Mouse (Mus musculus) left cerebral cortex, adult 9 months (tissue): ENCODE measurements around the gene Plcl2.

Experiments
- DNase-seq, 2 experiments: peaks; one replicate each; pipeline ENCODE4 v3.0.0; 2022; ENCODE audit warnings: low spot score in 2 of 2

The Plcl2 gene

DNA sequence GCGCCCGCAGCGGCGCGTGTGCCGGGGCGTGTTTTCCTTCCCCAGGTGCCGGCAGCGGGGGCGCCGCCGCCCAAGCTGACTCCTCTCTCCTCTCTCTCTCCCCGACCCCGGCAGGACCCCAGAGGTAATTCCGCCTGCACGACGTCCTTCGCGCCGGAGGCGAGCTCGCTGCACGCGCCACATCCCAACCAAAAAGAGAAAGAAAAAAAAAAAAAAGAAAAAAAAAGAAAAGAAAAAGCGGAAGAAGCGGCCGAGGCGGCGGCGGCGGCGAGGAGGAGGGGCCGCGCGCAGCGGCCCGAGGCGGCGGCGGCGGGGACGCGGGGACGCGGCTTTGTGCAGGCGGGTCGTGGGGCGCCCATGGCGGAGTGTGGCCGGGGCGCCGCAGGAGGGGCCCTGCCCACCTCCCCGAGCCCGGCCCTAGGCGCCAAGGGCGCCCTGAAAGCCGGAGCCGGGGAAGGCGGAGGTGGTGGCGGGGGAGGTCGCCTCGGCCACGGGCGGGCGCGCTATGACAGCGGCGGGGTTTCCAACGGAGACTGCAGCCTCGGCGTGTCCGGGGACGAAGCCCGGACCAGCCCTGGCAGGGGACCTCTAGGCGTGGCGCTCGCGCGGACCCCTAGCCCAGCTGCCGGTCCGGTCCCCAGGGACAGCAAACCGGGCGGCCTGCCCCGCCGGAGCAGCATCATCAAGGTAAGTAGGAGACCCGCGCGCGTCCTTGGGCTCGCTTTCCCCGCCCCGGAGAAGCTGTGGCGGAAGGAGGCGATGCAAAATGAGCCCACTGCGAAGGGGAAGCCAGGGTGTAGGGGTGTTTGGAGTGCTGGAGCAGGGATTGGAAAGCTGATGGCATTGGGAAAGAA is at the start of gene Plcl2:
Gene Plcl2, plus strand, starts transcription at position 153 of the 854 bp plus-strand sequence.
- peak in 1 of 2 experiments; percentile 41 for DNase-seq

DNA sequence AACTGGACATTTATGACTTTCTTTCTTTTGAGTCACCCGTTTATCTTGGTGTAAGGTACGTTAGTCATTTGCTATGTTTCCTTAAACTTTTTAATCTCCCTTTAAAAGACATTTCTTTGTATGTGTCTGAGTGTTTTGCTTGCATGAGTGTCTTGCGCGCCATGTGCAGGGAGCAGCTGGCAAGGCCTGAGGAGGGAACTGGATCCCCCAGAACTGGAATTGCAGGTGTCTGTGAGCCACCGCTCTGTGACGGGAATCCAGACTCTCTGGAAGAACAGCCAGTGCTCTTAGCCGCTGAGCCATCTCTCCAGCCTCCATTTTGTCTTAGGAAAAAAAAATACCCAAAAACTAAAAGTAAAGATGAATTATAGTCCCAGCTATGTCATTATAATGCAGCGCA is 48.9 kb upstream of the Plcl2 start:
- no peak for DNase-seq

DNA sequence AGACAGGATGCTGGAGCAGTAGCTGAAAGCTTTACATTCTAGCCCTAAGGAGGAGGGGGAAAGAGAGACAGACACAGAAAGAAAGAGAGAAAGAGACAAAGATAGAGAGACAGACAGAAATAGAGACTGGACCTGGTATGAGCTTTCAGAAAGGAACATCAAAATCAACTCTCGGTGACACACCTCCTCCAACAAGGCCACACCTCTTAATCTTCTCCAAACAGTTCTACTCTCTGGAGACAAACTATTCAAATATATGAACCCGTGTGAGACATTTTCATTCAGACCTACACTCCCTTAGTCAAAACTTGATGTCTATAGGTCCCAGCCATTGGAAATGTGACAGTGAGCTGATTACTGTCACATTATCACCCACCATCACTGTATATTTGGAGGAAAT is 41.8 kb upstream of the Plcl2 start:
- no peak for DNase-seq

DNA sequence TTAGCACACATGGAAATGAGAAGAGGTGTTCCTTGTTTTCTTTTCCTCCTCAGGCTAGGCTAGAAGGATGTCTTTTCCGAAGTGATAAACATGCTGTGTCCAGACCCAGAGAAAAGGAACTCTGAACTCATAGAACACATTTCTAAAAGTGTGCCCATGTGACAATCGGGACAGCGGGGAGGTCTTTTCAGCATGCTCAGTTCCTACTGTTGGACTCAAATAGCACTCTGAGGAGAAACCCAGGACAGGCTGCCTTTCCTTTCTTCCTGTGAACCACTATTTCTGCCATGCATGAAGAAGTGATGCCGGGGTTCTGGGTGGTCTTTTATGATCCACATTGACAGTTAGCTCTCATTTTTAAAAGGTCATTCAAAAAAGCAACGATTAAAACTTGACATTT is 40.1 kb upstream of the Plcl2 start:
- no peak for DNase-seq

DNA sequence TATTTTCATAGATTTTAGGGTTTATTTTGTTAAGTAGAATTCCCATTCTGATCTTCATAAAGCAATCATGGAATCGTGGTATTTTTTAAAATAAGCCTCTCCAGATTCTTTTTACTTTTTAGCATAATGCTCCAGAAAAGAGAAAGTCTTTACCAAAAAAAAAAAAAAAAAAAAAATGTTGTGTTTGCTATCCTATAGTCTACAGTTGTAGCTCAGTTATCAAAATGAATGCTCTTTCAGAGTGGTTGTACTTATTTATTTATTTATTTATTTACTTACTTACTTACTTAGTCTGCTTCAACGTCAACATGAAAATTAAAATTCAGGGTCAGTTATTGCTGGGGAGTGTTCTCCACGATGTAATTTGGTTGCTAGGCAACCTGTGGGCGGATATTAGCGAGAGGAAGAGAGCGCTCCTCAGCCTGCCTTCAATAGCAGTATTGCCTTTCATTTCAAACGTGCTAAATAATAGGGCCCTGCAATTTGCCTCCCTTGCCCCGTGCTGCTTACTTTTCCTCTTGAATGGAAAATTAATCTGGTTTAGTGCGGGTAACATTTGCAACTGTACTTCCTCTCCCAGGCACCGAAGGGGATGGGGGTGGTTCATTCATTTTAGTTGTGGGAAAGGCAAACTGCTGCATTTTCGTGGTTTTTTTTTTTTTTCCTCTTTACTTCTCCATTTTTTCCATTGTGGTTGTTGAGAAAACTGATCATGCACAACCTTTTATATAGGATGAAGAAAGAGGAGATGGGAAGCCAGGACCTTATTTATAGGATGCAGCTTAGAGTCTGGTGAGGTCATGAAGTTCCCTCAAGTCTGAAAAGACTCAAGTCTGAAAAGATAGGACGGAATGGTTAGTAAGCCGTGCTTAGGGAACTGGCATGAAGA is 39.4 kb upstream of the Plcl2 start:
- peak; percentile 38 to 58 for DNase-seq

DNA sequence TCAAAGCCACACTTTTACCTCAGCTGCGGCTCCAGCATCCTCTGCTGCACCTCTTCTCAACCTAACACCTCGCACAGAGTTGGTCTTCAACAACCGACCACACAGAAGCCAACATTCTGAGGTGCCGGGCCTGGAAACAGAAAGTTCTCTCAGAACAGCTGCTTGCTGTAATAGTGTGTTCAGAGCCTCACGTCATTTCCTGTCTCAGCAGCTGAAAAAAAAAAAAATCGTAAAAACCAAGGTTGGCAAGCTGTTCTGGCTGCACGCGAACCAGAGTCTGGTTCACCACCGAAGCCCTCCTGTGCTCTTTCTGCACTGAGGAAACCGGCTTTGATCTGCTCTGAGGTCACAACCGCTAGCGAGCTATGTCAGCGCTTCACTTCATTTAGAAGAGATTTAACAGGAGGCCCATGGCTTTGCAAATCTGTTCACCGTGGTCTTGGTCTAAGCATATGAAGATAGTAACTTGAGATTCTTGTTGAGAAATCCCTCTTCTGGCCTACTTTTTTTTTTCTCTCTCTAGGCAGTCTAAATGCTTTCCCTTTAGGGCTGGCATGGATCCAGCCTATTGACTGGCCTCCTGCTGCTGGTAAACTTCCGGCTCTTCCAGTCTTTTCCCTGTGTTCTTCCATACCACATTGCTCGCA is 38.6 kb upstream of the Plcl2 start:
- peak in 1 of 2 experiments; percentile 52 for DNase-seq

DNA sequence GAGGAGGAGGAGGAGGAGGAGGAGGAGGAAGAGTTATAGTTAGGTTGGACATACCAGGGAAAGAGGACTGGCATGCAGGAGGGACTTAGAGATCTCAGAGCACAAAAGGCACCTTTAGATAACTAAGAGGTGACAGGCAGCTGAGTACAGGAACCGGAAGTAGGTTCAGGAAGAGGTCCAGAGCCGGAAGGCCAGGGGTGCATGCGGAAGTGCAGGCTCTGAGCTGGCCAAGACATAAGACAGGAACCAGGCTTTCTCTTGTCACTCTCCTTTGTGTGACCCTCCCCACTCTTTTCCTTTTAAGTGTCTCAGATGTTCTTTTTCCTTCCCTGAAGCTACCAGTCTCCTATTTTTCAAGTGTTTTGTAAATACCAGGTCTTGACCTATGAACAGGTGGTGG is 38.0 kb upstream of the Plcl2 start:
- DNase-seq: no peak

DNA sequence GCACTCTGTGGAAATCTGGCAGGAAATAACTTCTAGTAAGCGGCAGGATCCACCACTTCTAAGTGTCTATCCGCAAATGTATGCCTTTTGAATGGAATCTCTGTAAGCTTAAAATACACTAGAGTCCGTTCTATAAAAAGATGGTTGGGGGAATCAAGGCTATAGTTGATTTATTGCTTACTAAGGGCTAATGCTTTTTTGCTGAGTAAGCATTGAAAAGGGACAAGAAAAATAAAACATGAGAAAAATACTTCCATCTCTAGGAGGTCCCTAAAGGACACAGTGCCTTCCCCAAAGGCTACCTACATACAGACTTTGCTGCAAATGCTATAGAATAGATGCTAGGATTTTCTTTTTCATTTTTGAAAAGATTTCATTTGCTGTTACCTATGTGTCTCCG is 31.9 kb upstream of the Plcl2 start:
- DNase-seq: no peak

DNA sequence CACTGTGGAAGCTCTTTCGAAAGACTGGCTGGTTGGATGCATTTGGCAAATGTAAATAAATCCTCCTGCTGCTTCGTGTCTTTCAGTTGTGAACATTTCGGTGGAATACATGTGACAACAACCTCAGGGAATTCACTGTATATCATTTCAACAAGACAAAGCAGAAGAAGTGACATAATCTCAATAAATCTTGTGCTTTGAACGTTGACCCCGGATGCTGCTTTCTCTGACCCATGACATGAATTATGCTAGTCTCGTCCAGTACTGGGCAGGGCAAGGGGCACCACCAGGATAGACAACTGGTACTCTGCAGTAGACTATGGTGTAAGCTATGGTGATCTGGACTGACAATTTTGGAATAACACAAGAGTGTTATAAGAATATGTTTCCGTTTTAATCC is 28.3 kb upstream of the Plcl2 start:
- no peak for DNase-seq

DNA sequence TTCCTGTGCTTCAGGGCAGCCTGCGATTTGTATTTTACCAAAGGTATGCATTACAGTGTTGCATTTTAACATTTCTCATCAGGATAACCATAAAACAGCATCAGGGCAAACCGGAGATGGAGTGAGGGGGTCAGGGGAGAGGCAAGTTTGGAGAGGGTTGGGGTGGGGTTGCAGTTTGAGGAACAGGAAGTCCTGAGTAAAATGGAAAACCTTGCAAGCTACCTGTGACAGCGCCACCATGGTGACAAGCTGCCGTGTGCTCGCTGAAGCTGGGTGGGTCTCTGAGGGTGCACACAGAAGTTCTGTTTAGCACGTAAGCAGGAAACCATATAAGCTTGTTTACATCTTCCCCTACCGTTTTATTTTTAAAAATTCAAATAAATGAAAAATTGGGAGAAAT is 25.5 kb upstream of the Plcl2 start:
- DNase-seq: no peak

DNA sequence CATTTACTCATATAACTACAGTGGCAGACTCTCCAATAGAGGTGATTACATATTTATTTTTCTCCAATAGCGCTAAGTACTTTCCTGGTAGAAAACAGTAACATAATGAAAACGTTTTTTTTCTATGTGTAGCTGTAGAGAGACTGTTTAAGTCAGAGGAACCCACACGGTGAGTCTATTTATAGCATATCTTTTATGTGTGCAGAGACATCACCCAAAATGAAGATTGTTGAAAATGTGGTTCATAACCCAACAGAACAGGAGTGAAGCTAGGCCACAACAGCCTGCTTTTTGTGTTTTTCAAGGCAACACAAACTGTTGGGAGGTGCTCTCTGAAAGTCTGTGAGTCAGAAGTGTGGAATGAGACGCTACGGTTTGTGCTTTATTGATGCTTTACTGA is 24.2 kb upstream of the Plcl2 start:
- no peak for DNase-seq

DNA sequence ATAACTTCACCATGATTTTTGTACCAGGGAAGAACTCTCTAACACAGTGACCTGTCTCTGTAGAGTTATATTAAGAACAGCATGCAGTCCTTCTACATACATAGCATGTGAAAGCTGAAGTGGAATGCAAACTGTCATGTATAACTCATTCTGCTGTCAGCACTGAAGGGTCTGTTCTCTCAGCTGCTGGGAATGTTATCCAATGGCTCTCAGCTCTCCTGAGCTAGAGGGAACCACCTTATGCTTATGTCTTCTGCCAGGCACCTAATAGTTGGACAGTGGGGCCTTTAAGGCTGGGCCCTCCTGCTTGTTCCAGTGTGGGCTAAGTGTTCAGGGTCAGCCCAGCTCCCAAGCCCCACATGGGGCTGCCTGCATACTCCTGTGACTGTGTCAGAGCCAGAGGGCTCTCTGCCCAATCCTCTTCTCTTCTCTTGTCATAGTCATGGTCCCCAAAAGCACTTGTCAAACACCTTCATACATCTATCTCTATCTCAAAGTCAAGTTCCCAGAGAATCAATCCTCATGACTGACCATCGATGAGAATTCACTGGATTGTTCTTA is 22.1 kb upstream of the Plcl2 start:
- DNase-seq: no peak

DNA sequence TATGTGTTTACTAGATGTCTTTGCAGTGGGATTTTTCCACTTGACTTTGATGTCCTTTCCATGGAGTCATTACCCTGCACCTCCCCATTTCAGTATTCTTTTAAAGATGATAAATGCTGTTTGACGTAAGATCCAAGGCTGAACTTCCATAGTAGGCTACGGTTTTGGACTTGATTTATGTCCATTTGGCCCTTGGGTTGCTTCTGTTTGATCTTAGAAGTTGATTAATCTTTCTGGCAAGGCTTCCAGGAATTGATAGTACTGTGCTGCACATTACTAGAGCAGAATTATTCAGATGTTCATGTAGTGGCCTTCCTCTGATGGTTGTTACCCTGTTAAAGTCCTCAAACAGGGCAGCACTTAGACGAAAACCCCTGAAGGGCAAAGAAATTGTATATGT is 21.5 kb upstream of the Plcl2 start:
- no peak for DNase-seq

DNA sequence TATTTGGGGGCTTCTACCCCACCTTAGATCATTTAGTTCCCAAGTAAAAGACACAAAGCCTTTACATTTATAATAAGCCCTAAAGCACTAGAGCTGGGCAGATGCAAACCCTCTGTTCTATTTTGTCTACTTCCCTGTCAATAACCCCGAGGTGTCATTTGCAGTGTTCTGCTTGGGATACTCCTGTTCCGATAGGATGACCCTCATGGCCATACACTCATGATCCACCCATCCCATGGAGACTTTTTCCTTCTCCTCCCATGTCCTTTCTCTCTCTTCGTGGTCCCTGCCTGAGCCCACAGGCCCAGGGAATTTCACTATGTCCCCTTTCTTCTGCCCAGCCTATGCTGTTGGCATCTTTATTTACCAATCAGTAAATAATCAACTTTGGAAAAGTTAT is 20.8 kb upstream of the Plcl2 start:
- DNase-seq: no peak

DNA sequence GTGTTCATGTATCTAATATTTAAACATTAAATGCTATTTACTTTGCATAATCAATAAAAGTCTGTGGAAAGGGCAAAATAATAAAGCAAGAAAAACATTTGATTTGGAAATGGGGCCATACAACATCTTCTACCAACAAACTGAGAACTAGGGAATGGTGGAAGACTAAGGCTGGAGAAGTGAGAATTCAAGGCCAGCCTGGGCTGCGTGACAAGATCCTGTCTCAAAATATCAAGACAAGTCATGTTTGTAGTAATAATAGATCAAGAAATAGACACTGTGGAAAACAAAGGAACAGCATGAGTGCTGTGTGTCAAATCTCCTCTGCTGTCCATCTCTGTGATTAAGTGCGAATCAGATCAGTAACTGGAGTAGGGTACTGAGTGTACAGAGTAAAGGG is 20.3 kb upstream of the Plcl2 start:
- DNase-seq: no peak

DNA sequence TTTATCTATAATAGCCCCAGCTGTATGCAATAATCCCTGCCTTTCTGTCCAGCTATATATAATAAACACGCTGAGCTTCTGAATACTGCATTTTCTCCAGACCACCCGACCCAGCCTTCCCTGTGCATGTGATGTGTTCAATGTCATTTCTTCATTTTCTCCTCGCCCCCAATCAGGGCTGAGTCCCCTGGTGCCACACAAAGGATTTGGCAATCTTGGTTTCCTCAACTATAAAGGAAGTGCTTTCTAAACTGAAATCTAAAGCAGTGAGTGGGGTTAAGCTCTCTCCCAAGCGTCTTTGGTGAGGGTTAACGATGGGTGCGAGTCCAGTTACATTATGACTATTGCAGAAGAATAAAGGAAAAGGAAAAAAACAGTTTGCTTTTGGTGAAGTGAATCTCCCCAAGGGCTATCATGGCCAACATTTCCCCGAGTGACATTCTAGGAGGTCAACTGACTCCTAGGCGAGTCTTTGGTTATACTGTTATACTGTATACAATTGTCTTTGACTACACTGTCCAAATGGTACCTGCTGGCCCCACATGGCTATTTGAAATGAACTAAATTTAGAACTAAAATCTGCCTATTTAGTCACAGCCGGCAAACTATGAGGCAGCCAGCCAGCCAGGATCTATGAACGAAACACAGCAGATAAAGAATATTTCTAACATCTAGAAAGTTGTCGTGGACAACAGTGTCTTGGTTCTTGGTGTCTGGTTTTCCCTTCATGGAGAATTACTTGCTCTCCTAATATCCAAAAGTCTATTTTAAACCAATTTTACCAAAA is 18.4 kb upstream of the Plcl2 start:
- no peak for DNase-seq

DNA sequence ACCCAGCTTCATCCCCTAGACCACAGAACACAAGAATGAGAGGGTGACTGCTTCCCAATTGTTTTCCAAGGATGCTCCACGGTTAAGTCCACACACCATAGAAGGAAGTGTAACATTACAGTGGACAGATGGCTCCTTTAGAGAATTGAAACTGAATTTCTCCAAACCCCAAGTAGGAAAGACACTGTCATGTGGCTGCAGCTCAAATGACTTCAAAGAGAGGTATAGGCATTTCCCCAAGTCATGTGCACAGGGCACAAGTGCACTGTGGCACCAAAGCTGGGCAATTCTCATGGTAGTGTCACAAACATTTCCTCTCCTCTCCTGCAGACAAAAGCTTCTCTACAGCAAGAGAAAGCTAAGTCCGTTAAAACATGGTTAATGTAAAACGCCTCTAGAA is 17.7 kb upstream of the Plcl2 start:
- DNase-seq: no peak

DNA sequence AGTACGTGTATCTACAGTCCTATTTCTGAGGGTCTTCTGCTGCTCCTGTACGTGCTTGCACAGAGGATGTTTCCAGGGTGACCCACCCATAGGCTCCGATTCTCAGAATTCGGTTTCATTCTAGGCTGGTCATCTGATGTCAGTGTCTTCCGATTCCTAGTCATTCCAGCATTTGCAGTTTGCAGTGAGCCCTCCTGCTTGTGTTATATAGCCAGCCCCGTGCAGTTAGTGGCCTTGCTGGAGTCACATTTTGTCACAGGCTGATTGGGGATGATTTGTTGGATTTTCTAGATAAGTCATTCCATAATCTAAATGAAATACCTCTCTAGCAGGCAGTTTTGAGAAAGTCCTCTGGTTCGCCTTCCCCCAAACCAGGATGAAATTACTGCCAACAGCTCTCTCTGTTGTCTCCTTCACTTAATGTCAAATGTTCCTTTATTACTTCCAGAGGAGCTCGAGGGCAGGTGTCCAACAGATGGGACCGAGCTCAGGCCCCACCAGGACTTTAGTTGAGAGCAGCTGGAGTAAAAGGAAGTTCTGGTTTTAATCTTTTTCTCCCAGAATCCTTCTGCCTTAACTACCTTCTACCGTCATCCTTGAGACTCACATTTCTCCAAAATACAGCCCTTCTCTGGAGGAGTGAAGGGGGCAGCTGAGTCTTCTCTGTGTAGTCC is 13.8 kb upstream of the Plcl2 start:
- DNase-seq: no peak

DNA sequence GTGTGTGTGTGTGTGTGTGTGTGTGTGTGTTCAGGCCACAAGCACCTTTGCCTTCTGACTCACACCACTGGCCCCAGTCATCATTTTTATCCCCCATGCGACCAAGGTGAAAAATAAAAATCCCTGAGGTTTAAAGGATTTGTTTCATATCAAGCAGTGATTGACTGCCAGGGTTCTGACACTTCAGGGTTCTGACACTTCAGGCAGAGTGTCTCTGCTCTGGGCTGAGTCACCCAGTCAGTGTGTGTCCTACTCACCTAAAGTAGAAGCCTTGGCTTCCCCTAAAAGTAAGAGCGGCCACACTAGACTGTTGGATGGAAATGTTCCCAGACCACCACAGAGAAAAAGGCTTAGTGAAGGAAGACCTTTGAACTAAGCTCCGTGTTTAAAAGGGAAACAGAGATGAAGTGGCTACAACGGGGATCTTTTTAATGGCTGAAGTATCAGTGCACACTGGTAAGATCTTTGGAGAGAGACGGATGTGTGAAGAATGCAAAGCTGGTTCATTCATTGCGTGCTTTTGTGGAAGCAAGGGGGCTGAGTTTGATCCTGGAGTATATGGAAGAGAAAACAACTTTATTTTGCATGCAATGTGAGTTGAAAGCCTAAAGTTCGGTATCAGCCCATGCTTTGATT is 11.0 kb upstream of the Plcl2 start:
- no peak for DNase-seq

DNA sequence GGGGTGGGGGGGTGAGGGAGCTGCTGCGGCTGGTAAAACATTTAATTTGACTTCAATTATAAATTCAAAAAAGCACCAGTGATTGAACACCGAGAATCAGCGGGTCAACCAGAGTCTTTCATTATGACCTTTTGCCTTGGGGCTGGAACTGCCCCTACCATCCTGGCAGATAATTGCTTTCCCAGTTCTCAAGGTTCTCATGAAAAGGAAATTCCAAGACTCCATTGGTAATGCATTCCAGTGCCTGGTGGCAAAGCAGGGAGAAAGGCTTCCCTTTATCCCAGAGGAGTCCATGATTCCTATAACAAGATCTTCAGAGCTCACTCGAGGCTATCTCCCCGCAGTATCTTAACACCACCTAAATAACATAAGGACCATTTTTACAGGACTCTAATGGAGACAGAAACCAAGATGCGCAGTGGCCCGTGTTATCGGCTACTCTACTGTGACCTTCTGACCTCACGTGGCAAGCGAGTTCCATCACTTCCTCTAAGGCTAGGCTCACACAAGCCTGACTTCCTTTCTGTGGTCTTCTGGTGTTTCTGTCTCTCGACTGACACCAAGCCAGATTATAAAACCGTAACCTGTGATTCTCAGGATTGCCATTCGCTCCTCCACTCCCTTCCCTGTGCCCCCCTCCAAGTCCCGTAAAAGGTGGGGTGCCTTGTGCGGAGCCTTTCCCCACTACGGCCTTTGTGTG is 10.0 kb upstream of the Plcl2 start:
- no peak for DNase-seq
